Mouse (Mus musculus) thymus, postnatal 25 days (tissue): ENCODE data around the gene Frrs1l.

Source experiments
- DNase-seq: peaks from one replicate; pipeline ENCODE4 v3.0.0; 2022

Gene Frrs1l

GRCm38 (mm10) chr4:56990215-56990584, at the start of gene Frrs1l:
Frrs1l (minus strand) TSS chr4:56990391.
- no peak for DNase-seq

- no peak for DNase-seq
These were observed 49.2 kb upstream of the Frrs1l start for GRCm38 (mm10) chr4:57039127-57040031.

DNA sequence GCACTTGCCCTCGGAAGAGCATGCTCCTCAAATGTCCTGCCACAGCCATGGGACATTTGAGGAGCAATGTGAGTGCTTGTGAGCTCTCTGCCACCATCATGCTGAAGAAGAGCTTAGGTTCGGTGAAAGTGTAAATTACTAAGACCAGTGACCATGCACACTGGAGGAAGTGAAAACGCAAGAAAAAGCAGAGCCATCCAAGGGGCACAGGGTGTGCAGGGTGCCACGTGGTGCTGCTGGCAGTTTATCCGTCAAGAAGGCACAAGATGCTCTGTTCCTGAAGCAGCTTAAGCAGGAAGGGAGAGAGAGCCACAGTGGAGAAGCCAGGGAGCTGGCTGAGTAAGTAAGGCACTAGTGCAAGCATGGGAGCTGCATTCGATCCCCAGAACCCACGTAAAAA, 47.4 kb upstream of the Frrs1l start:
- no peak for DNase-seq

DNA sequence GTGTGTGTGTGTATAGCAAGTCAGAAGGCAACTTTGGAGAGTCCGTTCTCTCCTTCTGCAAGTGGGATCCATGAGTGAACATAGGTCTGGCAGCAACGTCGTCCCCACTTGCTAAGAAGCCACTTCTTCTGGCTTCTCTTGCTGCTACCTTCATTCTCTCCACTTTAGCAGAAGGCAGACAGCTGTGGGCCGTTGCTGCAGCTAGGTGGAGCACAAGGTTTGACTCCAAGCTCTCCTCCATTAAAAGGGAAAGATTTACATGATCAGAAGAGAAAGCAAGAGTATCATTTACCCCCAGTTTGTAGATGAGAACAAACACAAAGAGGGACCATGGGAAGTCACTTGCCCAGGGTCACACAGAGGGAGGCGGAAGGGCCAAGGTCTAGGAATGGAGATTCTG, 44.0 kb upstream of the Frrs1l start:
- no peak for DNase-seq

GRCm38 (mm10) chr4:57031440-57031839, 41.2 kb upstream of the Frrs1l start:
- DNase-seq = no peak

GRCm38 (mm10) chr4:57027954-57028353, 37.8 kb upstream of the Frrs1l start:
- no peak for DNase-seq

GRCm38 (mm10) chr4:57023527-57023926, 33.3 kb upstream of the Frrs1l start:
- no peak for DNase-seq

GRCm38 (mm10) chr4:57021288-57021687, 31.1 kb upstream of the Frrs1l start:
- no peak for DNase-seq

DNA sequence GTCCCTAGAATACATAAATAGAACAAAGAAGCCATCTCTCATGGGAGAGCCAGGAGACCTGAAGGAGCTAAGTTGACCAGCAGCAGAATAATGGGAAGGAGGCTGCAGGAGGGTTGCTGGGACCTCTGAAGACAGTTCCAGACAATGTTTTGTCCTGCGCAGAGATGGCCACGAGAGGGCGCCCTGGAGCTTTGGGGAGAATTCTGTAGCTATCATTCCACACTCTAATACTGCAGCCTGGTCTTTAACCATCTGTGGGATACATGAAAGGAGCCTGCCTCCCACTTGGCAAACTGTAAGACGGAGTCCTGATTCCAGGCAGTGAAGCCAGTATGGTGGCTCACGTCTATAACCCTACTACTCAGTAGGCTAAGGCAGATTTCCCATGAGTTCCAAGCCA, 27.0 kb upstream of the Frrs1l start:
- DNase-seq = peak; percentile 76

DNA sequence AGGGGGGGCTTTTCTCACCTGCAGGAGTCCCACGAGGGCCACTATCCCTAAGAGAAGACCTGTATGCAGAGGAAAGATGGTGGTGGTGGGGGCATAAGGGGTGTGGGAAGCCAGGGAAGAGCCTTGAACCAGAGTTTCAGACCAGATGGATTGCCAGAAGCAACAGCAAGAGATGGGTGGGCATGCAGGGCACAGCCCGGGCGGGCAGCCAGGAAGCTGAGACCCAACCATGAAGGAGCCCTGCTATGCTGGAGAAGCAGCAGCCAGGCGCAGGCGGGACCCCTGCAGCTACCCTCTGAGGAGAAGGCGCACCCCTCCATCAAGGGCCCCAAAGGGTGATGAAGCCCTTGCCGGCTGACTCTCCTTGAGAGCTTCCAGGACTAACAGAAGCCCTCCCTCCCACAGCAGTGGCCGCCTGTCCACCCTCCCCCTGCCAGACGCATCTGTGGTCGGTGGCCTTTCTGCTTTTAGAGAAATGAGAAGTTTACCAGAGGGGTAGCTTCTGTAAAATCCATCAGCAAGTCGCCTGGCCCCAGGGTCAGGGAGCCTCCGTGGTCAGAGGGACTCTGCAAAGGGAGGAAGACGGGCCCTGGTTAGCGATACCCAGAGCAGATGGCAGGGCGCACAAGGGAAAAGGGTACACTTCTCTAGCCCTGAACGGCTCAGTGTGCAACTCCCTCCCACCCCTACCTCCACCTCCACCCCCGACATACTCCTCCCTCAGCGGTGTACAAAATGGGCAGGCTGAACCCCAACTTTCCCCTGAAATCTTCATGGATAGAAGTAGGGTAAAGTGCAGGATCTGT, 26.4 kb upstream of the Frrs1l start:
- DNase-seq = no peak

DNA sequence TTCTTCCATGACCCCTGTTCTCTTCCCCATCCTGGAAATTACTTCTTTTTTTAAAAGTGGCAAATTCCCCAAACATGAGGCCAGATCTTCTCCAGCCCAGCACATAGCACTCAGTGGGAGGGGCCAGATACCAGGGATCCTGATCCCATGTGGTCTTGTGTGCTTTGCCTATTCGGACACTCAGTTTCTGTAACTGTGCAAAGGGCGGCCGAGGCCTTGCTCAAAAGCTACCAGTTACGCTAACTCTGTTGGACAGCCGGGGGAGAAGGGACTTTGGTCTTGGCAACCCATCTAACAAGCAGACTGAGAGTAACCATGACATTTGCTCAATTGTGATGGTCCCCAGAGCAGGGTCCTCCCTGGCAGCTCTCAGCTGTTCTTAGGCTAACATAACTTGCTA, 24.8 kb upstream of the Frrs1l start:
- DNase-seq = no peak

- DNase-seq = no peak
These were observed 21.4 kb upstream of the Frrs1l start for GRCm38 (mm10) chr4:57011454-57012046.

GRCm38 (mm10) chr4:57010919-57011318, 20.7 kb upstream of the Frrs1l start:
- DNase-seq = no peak

DNA sequence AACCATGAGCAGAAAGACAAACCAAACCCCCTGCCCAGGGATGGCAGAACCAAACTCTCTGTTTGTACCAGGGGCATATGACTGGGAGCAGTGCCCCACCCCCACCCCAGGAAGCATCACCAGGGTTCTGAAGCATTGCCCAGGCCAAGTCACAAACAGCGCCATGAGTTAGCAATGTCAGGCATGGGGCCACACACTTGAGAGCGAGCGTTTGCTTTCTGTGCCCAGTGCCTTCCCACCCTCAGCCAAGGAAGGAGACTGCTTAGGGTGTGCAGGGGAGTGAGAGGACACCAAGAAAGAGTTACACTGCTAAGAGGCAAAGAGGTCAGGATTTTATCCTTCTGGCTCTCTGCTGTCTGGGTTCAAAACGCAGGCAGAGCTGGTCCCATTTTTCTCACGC, 20.2 kb upstream of the Frrs1l start:
- DNase-seq = no peak

GRCm38 (mm10) chr4:57007717-57008116, 17.5 kb upstream of the Frrs1l start:
- no peak for DNase-seq

GRCm38 (mm10) chr4:57005011-57005410, 14.8 kb upstream of the Frrs1l start:
- no peak for DNase-seq

GRCm38 (mm10) chr4:57003886-57004285, 13.7 kb upstream of the Frrs1l start:
- no peak for DNase-seq

GRCm38 (mm10) chr4:57002751-57003150, 12.6 kb upstream of the Frrs1l start:
- DNase-seq = no peak

- DNase-seq = no peak
These were observed 11.2 kb upstream of the Frrs1l start for GRCm38 (mm10) chr4:57001437-57001836.

DNA sequence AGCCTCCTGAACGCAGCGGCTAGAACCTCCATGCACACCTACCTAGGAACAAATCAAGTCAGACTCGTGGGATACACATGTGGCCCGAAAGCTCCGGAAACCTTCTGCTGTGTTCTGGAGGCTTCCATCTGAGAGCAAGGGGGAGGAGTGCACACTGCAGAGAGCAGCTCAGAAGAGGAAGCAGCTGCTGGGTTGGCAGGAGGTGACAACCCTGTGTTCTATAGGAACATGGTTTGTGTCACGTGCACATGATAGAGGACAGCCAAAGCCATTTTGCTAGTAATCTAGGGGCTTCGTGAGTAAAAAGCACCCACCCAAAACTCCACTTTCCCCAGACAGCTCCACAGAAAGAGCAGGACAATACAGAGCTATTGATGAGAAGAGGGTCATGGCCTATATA, 3.1 kb upstream of the Frrs1l start:
- DNase-seq = peak; percentile 30

GRCm38 (mm10) chr4:56991951-56992350, 1.8 kb upstream of the Frrs1l start:
- DNase-seq = no peak

- no peak for DNase-seq
These were observed 568 bp downstream of the Frrs1l start for GRCm38 (mm10) chr4:56989431-56990214.
